Mouse (Mus musculus): ENCODE data around the gene Crispld2. TPM values are rescaled to one million over a fixed set of nuclear protein-coding genes. Genes with fewer than 3 reads are reported as not detected.

Gene Crispld2
- total RNA-seq, 1 experiment from 2014 or later: 6.9 TPM

DNA sequence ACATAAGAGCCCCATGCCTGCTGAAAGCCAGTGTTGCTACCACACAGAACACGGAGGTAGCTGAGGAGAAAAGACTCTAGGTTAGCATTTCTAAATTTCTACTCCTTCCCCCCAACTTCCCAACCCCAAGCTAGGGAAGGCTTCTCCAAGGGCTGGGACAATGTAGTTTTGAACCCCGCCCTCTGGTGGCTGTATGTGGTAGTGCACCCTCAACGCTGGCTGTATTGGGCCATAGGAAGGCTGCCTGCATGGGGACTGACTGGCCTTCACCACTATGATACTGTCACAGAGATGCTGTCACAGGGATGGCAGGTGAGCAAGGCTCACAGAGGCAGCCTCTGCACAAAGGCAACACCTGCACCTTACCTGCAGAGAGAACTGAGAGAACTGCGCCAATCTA, 79.4 kb downstream of the Crispld2 start:
- peak; percentile 89 for DNase-seq

- DNase-seq: peak; percentile 78
Observed at GRCm38 (mm10) chr8:120072259-120072658, 80.0 kb downstream of the Crispld2 start.

DNA sequence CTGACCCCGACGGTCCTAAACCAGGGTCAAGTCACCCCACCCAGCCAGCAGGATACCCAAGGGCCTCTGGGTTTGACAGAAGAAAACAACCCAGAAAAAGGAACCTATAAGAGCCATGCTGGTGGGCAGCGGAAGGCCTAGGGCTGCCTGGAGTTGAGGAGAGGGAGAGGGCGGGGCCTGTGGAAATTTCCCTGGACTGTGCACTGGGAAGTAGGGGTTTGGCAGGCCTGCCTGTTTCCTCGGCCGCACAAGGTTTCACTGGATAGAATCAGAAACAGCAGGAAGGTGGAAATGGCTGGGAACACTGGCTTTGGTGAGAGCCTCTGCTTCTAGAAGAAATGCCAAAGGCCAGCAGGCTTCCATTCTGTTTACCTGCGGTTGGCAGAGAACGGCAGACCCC, 80.6 kb downstream of the Crispld2 start:
- DNase-seq: no peak

- no peak for DNase-seq
Observed at GRCm38 (mm10) chr8:120074516-120074915, 82.3 kb downstream of the Crispld2 start.

DNA sequence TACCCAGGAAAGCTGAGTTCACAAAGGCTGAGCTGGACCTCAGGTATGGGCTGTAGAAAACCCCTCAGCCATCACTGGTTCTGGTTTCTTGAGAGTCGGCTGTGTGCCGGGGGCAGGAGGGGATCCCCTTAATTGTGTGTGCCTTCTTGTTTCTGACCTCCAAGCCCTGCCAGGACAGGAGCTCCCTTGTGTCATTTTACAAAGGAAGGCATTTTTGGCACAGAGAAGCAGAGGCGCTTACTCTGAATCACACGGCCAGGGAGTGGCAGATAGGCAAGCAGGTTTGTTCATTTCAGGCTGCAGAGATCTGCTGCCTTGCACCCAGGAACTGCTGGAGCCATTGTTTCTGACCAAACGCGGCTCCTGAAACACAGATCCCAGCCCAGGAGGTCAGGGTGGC, 83.1 kb downstream of the Crispld2 start:
- DNase-seq: peak; percentile 31

DNA sequence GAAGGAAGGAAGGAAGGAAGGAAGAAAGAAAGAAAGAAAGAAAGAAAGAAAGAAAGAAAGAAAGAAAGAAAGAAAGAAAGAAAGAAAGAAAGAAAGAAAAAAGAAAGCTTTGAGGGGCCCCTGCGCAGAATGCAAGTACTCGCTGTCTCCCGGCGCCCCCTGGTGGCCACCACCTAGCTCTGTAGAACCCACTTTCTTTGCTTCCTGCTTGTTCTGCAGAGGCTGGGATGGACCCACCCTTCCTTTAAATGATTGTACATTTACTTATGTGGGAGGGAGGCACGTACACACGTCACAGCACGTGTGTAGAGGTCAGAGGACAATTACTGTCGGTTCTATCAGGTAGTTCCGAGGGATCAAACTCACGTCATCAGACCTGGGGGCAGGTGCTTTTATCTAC, 85.8 kb downstream of the Crispld2 start:
- DNase-seq: peak; percentile 91

GRCm38 (mm10) chr8:120079361-120079760, 87.1 kb downstream of the Crispld2 start:
- DNase-seq: no peak

DNA sequence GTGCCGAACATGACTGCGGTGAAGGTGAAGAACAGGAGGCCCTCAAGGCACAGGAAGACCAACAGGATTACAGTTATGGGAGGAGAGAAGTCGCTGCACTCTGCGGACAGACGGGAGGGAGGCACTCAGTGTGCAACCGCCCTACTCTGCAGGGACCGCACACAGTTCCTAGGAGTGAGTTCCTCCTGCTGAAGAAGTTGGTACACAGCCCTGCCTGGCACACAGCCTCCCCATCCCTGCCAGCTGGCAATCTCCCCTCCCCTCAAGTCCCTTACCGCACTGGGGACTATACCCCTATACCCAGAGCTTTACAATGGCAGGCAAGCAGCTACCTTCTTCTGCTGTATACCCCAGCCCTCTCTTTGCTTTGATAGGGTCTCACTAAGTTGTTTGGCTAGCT, 91.0 kb downstream of the Crispld2 start:
- DNase-seq: peak; percentile 51

DNA sequence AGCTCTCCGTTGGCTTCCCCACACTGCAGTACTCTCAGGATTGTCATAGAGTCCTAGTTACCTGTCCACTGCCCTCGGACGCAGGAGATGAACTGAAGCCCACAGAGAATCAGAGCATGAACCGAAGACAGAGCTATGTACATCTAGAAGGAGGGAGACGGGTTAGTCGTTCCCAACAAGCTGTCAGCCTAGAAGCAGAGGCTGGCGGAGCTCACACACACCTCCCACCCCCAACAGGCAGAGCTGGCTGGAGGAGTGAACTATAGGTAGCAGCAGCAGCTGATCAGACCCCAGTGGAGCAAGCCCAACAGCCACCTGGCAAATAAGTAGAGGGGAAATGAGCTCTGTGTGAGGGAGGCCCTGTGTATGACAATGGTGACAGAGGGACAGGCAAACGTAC, 92.5 kb downstream of the Crispld2 start:
- DNase-seq: no peak

DNA sequence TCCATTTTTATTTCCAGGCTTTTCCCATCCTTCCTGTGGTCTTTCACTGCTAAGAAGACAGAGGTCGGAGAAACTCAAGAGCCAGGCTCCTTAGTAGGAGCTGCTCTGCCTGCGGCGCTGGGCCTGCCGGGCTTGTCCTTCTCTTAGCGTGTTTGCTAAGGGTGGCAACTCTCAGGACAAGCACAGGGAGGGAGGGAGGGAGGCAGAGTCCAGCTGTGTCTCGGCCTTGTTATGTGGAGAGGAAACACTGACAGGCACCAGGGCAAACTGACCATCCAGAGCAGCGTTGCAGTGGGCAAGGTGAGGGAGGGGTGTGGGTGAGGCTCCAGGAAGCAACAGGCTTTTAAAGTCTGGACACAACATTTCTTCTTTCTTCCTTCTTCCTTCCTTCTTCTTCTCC, 97.3 kb downstream of the Crispld2 start:
- no peak for DNase-seq

DNA sequence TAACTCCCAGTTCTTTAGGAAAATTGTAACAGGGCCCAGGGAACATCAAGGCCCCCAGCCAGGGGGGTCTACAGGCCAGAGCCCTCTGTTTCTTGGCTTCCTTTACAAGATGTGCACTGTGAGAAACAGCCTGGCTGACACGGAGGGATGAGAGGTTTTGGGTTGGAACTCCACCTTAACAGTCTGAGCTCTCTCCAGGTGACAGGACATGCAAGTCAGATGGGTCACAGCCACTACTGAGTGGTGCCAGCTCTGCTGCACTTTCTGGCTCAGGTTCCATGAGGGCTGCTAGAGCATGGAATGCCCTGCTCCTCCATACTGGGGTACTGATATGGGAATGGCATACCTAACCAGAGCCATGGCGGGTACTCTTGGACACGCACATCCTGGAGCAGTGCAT, 98.8 kb downstream of the Crispld2 start:
- DNase-seq: no peak

- DNase-seq: no peak
Observed at GRCm38 (mm10) chr8:120093103-120093502, 100.9 kb downstream of the Crispld2 start.

GRCm38 (mm10) chr8:120094801-120095200, 102.6 kb downstream of the Crispld2 start:
- no peak for DNase-seq

GRCm38 (mm10) chr8:120096486-120096885, 104.2 kb downstream of the Crispld2 start:
- no peak for DNase-seq

DNA sequence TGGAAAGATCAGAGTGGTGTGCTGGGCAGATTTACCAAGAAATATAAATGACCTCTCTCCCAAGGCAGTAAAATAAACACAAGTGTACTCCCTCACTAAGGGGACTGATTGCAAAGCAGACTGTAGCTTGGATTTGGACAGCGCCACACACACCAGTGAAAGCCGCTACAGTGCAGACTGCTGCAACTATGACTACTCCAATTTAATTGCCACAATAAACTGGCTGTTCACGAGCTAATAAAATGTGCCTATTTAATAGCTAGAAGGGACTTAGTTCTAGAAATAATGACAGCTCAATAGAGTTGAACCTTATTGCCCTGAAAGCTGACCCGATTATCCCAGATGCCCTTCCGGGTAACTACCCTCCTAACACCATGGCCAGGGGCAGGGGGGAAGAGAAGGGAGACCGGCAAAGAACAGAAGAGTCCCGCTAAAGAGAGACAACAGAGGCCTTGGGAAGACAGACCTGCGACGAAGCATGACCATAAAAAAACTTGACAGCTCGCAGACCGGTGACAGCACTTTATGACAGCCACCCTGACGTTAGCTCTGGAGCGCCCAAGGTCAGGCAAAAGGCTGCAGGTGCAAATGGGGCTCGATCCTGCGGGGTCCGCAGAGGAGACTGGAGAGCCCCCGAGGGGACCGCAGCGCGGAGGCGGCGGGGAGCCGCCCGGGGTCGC, 108.3 kb downstream of the Crispld2 start:
- DNase-seq: peak; percentile 65

DNA sequence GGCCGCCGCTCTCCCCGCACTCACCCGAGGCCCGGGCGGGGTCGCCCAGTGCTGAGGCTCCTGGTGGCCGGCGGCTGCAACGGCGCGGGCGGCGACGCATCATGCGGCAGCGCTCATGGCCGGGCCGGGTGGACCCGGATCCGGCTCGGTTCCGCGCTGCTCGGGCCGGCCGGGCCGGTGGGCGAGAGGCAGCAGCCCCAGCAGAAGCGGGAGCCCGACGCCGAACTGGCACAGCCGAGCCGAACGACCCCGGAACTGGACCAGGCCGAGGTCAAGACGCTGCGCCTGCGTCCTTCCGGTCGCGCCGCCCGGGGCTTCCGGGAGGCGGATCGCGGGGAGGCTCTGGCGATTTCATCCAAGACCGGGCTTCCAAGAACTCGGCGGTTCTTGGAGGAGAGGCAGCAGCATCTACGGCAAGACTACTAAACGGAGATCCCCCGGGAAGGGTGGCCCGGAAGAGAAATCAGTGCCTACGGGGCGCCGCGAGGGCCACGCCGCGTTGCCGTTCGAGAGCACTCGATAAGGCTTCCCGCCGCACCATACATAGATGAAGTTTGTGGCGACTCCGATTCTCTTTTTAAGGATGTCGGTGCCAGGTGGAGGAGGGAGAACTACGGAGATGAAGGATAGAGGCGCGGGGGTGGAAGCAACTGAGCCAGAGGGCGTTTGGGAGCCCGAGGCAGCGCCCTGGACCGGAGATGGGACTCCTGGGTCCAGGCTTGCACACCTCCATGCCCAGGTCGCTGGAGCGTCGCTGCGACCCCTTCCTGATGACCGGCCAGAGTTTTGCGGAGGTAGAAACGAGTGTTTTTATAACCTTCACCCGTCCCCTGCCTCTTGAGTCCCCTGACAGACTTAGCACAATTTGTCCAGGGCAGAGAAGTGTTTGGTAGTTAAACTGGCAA, 109.1 kb downstream of the Crispld2 start, which contains the start of gene Zdhhc7:
Gene Zdhhc7 (minus strand): TSS at position 415 of the 905 bp plus-strand sequence.
- DNase-seq: peak; percentile 92

Other genes starting within 250 kb of the Crispld2 start
- gene Tldc1, start 214.0 kb upstream of the Crispld2 start, total RNA-seq (2021): 9.1 and 10.8 TPM in 2 replicates
- 56.9 and 79.0 TPM in 2 replicates for gene Cotl1, start 151.9 kb upstream of the Crispld2 start, total RNA-seq (2021)
- 6.6 and 10.0 TPM in 2 replicates for gene Klhl36, start 130.2 kb upstream of the Crispld2 start, total RNA-seq (2021)
- 103 and 109 TPM in 2 replicates for gene Usp10, start 82.1 kb upstream of the Crispld2 start, total RNA-seq (2021)
- 4.6 and 17.6 TPM in 2 replicates for gene Gm20388, start 81.6 kb upstream of the Crispld2 start, total RNA-seq (2021)
- gene Zdhhc7, start 109.0 kb downstream of the Crispld2 start, total RNA-seq (2021): 45.3 and 48.1 TPM in 2 replicates
- 58.4 and 60.7 TPM in 2 replicates for gene 6430548M08Rik, start 121.7 kb downstream of the Crispld2 start, total RNA-seq (2021)
- 1.0 and 1.1 TPM in 2 replicates for gene Fam92b, start 185.0 kb downstream of the Crispld2 start, total RNA-seq (2021)
- gene Gse1, start 236.0 kb downstream of the Crispld2 start, total RNA-seq (2021): 29.9 and 33.9 TPM in 2 replicates